Mouse (Mus musculus): ENCODE results near the gene Il27.

Il27 gene

GRCm38 (mm10) chr7:126594862-126595561 lies at the start of gene Il27:
Il27 (minus strand) TSS chr7:126594941.
- DNase-seq (ENCODE audit: low read depth, low spot score): no peak

- no peak for DNase-seq (ENCODE audit: low read depth, low spot score)
These were observed 49.6 kb upstream of the Il27 start for GRCm38 (mm10) chr7:126644345-126644744.

DNA sequence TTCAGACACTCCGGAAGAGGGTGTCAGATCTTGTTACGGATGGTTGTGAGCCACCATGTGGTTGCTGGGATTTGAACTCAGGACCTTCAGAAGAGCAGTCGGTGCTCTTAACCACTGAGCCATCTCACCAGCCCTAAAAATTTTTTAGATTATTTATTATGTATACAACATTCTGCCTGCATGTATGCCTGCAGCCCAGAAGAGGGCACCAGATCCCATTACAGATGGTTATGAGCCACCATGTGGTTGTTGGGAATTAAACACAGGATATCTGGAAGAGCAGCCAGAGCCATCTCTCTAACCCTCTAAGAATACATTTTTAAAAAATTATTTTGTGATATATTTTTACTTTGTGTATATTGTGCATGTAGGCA lies 48.5 kb upstream of the Il27 start:
- DNase-seq (ENCODE audit: low read depth, low spot score): peak; percentile 72

GRCm38 (mm10) chr7:126642545-126643243 lies 48.0 kb upstream of the Il27 start:
- DNase-seq (ENCODE audit: low read depth, low spot score): no peak

DNA sequence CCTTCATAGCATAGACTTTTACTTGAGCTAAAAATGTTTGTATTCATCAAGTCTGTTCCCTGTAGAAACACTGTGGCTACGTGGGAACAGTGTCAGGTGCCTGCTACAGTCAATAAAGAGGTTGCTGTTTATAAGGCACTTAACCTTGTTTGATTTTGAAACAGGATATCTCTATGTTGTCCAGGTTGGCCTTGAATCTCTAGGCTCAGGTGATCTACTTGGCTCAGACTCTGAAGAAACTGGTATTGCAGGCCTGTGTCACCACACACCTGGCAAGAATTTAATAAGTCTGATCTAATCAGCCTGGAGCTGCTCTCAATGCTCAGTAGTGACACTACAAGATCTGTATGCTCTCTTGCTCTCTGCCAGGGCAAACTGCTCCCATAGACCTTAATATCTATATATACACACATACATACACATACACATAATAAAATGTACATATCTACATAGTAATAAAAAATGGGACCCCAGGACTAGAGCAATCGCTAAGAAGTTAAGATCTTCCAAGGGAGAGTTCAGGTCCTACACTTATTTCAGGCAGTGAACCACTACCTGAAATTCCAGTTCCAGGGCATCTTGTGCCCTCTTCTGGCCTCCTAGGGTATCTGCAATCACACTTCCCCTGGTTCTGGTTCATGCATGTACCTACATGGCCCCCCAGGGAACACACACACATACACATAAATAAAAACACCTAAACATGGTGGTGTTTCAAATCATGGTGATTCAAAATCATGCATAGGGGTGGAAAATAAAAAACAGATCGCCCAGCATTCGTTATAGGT lies 42.2 kb upstream of the Il27 start:
- DNase-seq (ENCODE audit: low read depth, low spot score): peak; percentile 78

DNA sequence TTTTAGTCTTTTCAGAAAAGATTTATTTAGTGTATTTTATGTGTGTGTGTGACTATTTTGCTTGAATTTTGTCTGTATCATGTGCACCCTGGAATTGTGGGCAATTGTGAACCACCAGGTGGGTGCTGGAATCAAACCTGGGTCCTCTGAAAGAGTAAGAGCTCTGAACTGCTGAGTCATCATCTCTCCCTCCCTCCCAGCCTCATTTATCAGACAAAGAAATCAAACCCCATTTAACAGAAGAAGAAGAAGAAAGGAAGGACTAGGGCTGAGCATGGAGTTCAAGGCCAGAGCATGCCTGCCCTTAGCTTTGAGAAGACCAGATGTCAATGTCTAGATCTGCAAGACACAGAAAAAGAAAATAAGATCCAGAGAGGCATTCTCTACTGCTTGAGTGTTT lies 40.6 kb upstream of the Il27 start:
- DNase-seq (ENCODE audit: low read depth, low spot score): peak; percentile 16

- no peak for DNase-seq (ENCODE audit: low read depth, low spot score)
These were observed 37.7 kb upstream of the Il27 start for GRCm38 (mm10) chr7:126632478-126632877.

DNA sequence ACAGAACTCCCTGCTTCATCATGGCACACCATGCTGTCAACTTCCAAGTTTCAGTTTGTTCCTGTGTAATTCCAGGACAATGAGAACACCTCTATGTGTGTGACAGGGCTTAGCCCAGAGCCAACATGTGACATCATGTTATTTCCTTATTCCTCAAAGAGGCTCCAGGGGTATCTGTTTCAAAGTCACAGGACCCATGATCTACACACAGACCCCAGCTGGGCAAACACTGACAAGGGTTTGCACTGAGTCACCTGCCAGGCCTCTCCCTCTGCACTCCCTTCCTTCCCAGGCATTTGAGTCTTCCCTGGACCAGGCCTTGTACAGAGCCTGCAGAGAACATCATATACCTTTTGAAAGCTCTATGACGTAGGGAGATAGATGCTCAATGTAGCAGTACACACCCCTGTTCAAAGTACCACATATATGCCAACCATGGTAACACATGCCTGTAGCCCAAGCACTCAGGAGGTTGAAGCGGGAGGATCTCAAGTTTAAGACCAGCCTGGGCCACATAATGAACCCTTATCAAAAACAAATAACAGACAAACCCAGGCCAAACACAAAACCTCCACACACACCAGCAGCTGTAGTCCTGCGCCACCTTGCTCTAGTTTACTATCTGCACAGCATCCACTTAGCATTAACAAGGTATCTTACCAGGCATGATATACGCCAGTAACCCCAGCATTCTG lies 36.2 kb upstream of the Il27 start, which contains the start of gene Nupr1:
TSS of gene Nupr1 (minus strand) at position 38 of the 695 bp plus-strand sequence.
- DNase-seq (ENCODE audit: low read depth, low spot score): no peak

GRCm38 (mm10) chr7:126629915-126630314 lies 35.2 kb upstream of the Il27 start:
- DNase-seq (ENCODE audit: low read depth, low spot score): no peak

GRCm38 (mm10) chr7:126628111-126628510 lies 33.4 kb upstream of the Il27 start:
- DNase-seq (ENCODE audit: low read depth, low spot score): no peak

DNA sequence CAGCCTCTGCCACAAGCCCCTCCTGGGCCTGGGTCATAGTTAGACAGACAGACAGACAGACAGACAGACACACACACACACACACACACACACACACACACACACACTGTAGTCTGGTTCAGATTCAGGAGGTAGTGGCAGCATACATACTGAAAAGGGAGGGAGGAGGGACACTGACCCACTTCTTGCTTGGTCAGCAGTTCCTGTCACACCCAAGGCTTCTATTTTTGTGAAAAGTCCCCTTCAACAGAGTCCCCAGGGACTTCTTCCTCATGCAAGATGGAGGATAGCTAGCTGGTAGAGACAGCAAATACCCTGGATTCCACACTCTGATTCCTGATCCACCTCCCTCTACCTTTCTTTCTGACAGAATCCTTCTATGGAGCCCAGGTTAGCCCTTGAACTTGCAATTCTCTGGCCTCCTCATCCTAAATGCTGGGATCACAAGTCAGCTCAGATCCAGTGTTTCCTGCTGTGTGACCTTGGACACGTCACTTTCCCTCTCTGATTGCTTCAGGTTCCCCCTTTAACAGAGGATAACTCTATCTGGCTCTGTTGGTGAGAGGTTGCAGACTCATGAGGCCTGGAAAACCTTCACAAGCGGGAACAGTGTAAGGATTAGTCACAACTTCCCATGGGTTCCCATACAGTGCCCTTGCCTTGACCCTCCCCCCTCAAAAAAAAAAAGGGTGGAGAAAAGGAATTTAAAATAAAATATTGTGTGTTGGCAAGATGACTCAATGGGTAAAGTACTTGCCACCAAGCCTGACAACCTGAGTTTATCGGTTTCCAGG lies 31.3 kb upstream of the Il27 start:
- peak; percentile 32 for DNase-seq (ENCODE audit: low read depth, low spot score)

GRCm38 (mm10) chr7:126625369-126625768 lies 30.6 kb upstream of the Il27 start:
- peak; percentile 83 for DNase-seq (ENCODE audit: low read depth, low spot score)

DNA sequence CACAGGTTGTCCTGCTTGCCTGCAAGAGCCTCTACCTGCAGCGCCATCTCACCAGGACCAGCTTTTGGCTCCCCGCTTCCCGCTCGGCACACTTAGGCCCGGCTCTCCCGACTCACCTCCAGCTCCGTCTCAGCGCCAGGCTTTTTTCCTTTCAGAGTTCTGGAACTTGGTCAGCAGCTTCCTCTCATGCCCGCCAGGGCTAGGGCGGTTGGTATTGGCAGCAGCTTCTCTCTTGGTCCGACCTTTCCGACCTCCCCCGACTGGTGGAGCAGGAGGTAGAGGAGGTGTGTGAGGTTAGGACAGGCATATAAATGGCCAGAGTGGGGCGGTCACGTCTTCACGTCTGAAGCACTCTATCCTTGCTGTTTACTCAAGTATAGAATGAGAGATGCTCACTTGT lies 30.0 kb upstream of the Il27 start:
- peak; percentile 58 for DNase-seq (ENCODE audit: low read depth, low spot score)

- DNase-seq (ENCODE audit: low read depth, low spot score): no peak
These were observed 28.6 kb upstream of the Il27 start for GRCm38 (mm10) chr7:126623381-126623780.

DNA sequence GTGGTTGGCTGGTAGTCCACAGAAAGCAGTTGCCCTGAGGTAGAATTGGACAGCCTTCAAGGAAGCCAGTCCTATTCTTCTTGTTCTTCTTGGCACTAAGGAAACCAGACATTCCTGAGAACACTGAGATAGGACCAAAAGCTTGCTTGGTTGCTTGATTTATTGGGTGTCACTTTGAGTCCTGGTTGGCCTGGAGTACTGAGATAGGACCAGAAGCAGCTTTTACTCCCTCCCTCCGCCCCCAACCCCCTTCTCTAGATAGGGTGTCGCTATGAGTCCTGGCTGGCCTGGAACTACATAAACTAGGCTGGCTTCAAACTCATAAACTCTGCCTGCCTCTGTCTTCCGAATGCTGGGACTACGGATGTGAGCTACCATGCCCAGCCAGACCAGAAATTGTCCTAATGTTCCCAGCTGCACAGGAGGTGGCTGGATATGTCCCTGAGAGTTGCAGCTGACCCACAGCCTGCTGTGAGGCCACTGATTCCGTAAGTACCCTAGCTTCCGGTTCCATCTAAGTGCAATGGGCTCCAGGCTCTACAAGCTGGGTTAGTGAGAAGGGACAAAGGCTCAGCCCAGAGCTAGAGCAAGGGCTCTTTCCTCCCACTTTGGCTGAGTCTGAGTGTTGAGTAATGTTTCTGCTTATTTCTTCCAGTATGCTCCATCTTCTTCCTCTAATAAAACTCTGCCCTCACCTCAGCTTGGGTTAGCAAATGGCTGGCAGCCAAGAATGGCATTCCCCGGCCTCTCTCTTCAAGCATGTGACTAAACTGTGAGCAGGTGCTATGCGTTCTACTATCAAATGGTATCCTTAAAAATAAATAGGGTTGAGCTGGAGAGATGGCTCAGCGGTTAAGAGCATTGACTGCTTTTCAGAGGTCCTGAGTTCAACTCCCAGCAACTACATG lies 27.0 kb upstream of the Il27 start:
- DNase-seq (ENCODE audit: low read depth, low spot score): no peak

DNA sequence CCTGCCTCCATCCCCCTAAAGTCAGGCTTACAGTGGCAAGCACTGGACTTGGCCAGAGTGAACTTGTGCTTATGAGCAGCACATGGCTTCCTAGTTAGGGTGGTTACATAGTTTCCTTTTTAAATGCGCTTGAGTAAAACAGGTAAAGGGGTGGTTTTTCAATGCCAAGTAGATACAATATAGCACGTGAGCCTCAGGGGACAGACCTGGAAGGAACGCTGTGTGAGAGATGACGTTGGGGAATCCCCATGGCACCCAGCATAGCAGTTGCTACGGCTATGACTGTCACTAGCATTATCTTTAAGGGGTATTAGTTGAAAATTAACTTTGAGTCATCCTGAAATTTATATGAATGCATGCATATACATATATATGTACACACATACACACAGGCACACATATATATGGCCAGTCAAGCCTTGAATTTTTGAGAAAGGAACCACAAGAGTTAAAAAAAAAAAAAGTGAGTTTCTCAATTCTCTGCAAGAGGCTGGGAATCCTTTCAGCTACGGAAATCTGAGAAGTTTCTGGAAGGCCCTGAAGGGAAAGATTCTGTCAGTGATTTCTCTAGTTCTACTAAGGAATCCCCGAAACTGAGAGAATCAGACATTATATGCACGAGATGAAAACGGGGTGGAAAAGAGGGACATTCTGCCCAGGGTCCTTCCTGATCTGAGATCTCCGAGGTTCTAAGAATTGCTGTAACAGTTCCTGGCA lies 25.0 kb upstream of the Il27 start:
- DNase-seq (ENCODE audit: low read depth, low spot score): no peak

- DNase-seq (ENCODE audit: low read depth, low spot score): no peak
These were observed 22.0 kb upstream of the Il27 start for GRCm38 (mm10) chr7:126616707-126617106.

GRCm38 (mm10) chr7:126612736-126613135 lies 18.0 kb upstream of the Il27 start:
- peak; percentile 76 for DNase-seq (ENCODE audit: low read depth, low spot score)

- DNase-seq (ENCODE audit: low read depth, low spot score): no peak
These were observed 13.1 kb upstream of the Il27 start for GRCm38 (mm10) chr7:126607796-126608195.

All from ZHBTc4 (cell line).